Mouse (Mus musculus) liver, embryonic 14.5 days (tissue): ENCODE measurements around the gene Mical2. TPM values are rescaled to one million over a fixed set of nuclear protein-coding genes. Genes with fewer than 3 reads are reported as not detected.

Source experiments
- ATAC-seq: fragments of 200-750 bp; cut with Nextera tagmentation; 2 replicates; pipeline ENCODE4 v1.8.0; 2017; ENCODE audit warnings: moderate number of reproducible peaks, mild to moderate bottlenecking, moderate library complexity; ENCODE audit not compliant: insufficient read depth
- DNase-seq, 3 experiments: peaks; one replicate each; pipeline ENCODE4 v3.0.0-alpha.2; 2012 to 2013; ENCODE audit warnings: low read depth in 3 of 3, low spot score in 3 of 3
- H3K27ac ChIP-seq: fragments of 300-500 bp; sonication (generic); 2 replicates; pipeline ENCODE4 v1.5.1; 2014; ENCODE audit warnings: moderate library complexity, mild to moderate bottlenecking, control low read depth, inconsistent platforms
- H3K27me3 ChIP-seq: fragments of 300-500 bp; sonication (generic); 2 replicates; pipeline ENCODE4 v1.6.1; 2014; ENCODE audit warnings: mild to moderate bottlenecking, low read length, moderate library complexity; ENCODE audit not compliant: control insufficient read depth, insufficient read depth
- H3K36me3 ChIP-seq: fragments of 300-500 bp; sonication (generic); replicated peaks from 2 replicates; pipeline ENCODE4 v1.6.1; 2014; ENCODE audit warnings: low read depth; ENCODE audit not compliant: control insufficient read depth, insufficient read depth
- H3K4me1 ChIP-seq, 2 experiments: fragments of 200-500 bp in 1 of 2; fragments of 300-500 bp in 1 of 2; sonication (generic) in 1 of 2; replicated peaks; 2 replicates each; pipeline ENCODE4 v1.6.1; 2012 to 2014; ENCODE audit warnings: antibody characterized with exemption in 1 of 2, inconsistent platforms in 1 of 2, low read length in 1 of 2; ENCODE audit not compliant: control insufficient read depth in 2 of 2, insufficient read depth in 2 of 2
- H3K4me2 ChIP-seq: fragments of 300-500 bp; sonication (generic); 2 replicates; pipeline ENCODE4 v1.6.1; 2014; ENCODE audit warnings: low read depth, mild to moderate bottlenecking, control low read depth, moderate library complexity
- H3K4me3 ChIP-seq, 2 experiments: fragments of 200-500 bp in 1 of 2; fragments of 300-500 bp in 1 of 2; sonication (generic) in 1 of 2; 2 replicates each; pipeline ENCODE4 v1.5.1; 2012 to 2014; ENCODE audit warnings: low read depth in 2 of 2, low read length in 2 of 2, mild to moderate bottlenecking in 2 of 2, control low read depth in 1 of 2, inconsistent platforms in 1 of 2, moderate library complexity in 1 of 2; ENCODE audit not compliant: insufficient read depth in 1 of 2
- H3K9ac ChIP-seq: fragments of 300-500 bp; sonication (generic); replicated peaks from 2 replicates; pipeline ENCODE4 v1.6.1; 2014; ENCODE audit warnings: mild to moderate bottlenecking, control low read depth, moderate library complexity
- H3K9me3 ChIP-seq: fragments of 300-500 bp; sonication (generic); 2 replicates; pipeline ENCODE4 v1.6.1; 2016; ENCODE audit warnings: low read length, mixed read lengths; ENCODE audit not compliant: control insufficient read depth
- CTCF ChIP-seq: IDR thresholded peaks from 2 replicates; pipeline ENCODE4 v1.5.1; 2016; ENCODE audit warnings: antibody characterized with exemption, low read depth, control low read depth
- EP300 ChIP-seq: IDR thresholded peaks from 2 replicates; pipeline ENCODE4 v1.6.1; 2016; ENCODE audit warnings: antibody characterized with exemption, low read depth
- WGBS: fragments of 180-500 bp; shearing (Covaris S2); extraction: QIAGEN DNeasy Blood & Tissue Kit; methylation state at CpG from one replicate; pipeline ENCODE4 v1.1.7; 2014; ENCODE audit not compliant: insufficient replicate concordance; 5-methylcytosine and 5-hydroxymethylcytosine counted together
- polyA plus RNA-seq, 2 experiments: library from polyadenylated mRNA; depleted of rRNA in 1 of 2; stranded (reverse) in 1 of 2; unstranded in 1 of 2; fragments of >200 nt; fragmentation: Nextera tagmentation in 1 of 2; extraction: Ambion mirVana in 1 of 2; gene quantifications; 2 replicates each; pipeline versions ENCODE4 v1.2.1 to v1.2.3; 2012 to 2014

Gene Mical2
- polyA plus RNA-seq, 2 experiments = 1.2 to 1.4 TPM

DNA sequence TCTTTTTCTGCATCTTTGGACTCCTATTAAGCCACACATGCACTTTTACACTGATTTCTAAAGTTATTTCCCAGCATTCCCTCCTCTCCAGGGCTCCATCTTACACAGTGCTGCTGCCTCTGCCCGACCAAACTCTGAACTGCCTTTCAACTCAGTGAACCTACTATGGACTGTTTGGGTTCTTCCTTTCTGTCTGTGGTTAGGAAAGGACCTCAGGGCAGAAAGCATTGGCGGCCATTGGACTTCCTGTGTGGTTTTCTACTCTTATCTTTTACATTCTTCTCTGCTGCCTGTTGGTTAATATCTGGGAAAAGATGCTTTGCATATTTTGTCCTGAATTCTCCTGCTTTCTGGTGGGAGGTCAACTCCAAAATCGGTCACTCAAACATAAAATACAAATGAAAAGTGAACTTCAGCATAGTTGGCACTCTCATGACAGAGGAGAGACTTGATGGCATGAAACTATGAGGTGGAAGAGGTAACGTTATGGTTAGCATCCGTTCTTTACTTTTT lies 162.8 kb downstream of the Mical2 start:
- TF ChIP-seq EP300 (no peak), CTCF (no peak)
- DNase-seq = no peak
- no peaks in the 10 kb centered on the region for H3K36me3 ChIP-seq
- H3K4me3 ChIP-seq = no peak overlapping the region
- H3K4me2 ChIP-seq = no peak overlapping the region
- H3K9me3 ChIP-seq = no peaks in the 10 kb centered on the region
- no peak overlapping the region for H3K9ac ChIP-seq
- WGBS = 26% methylated on average over 5 of the region's 5 CpGs
- no peaks in the 10 kb centered on the region for H3K27me3 ChIP-seq
- ATAC-seq = no peak
- H3K4me1 ChIP-seq = peaks cover 0 to 8% of the 10 kb centered on the region in 2 experiments; a peak in 2 of 4 replicates
- H3K27ac ChIP-seq = no peak overlapping the region

DNA sequence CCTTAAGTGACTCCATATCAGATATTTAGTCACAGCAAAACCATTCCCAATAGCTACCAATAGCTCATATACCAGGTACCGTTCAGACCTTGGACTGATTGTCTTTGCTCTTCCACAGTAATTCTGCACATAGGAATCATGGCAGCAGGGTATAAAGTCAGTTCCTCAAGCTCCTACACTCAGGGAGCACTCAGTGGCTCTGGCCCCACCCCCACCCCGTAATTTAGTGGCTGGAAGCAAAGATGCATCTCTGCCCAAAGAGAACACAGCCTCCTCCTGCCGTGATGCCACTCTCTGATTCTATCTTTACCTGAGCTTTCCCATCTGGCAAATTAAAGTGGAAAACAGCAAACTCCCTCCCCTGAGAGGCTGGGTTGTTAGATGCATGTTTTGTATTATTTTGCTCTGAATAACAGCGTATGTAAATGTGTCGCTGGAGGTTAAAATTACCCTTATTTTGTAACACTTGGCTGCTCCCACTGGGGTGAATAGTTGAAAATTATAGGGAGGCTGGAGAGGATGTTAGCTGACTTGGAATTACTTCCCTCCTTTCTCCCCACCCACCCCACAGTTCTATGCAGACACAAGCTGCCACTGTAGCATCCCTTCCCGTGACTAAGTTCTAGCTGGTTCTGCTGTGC lies 164.1 kb downstream of the Mical2 start:
- Histone ChIP-seq H3K27ac (no peak overlapping the region), H3K4me2 (no peak overlapping the region), H3K9ac (no peak overlapping the region), H3K36me3 (no peaks in the 10 kb centered on the region), H3K9me3 (no peaks in the 10 kb centered on the region), H3K4me3 (no peak overlapping the region), H3K4me1 (peaks cover 0 to 8% of the 10 kb centered on the region in 2 experiments; a peak in 2 of 4 replicates), H3K27me3 (no peaks in the 10 kb centered on the region)
- 46% methylated on average over 6 of the region's 6 CpGs for WGBS
- no peak for TF ChIP-seq CTCF
- TF ChIP-seq EP300 = no peak
- DNase-seq (no peak), ATAC-seq (no peak)

DNA sequence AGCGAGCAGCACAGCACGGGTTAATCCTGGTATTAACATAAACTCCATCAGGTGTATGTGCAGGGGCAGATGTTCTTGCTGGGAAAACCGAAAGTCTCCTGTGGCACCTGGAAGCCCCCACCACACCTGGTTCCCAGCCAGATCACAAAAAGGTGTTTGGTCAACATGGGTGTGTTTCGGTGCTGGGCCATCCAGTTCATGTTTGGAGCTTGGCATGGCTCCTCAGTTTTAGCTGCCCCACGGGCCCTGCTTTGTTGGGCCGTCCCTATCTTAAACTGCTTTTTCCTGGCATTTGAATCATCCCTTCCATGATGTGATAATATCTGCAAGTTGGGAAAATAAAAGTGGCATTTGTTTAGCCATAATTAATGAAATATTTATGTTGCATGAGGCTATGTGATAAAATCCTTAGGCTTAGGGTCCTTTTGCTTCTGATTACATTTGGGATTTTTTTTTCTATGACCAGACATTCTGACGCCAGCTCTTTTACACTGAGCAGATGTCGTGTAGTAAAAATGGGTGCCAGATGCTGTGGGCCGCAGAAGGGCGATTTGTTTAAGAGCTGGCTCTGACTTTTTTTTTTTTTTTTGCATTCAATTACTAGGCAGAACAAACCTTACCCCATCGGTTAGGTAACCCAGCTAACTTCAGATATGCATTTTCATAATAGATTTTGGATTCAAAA lies 164.7 kb downstream of the Mical2 start:
- 40% methylated on average over 11 of the region's 11 CpGs for WGBS
- no peak for TF ChIP-seq EP300
- no peak for TF ChIP-seq CTCF
- Histone ChIP-seq H3K36me3 (no peaks in the 10 kb centered on the region), H3K27me3 (no peaks in the 10 kb centered on the region), H3K4me3 (no peak overlapping the region), H3K4me1 (peaks cover 0 to 8% of the 10 kb centered on the region in 2 experiments; a peak in 2 of 4 replicates), H3K9ac (no peak overlapping the region), H3K9me3 (no peaks in the 10 kb centered on the region), H3K27ac (no peak overlapping the region), H3K4me2 (no peak overlapping the region)
- ATAC-seq = no peak
- DNase-seq = no peak

DNA sequence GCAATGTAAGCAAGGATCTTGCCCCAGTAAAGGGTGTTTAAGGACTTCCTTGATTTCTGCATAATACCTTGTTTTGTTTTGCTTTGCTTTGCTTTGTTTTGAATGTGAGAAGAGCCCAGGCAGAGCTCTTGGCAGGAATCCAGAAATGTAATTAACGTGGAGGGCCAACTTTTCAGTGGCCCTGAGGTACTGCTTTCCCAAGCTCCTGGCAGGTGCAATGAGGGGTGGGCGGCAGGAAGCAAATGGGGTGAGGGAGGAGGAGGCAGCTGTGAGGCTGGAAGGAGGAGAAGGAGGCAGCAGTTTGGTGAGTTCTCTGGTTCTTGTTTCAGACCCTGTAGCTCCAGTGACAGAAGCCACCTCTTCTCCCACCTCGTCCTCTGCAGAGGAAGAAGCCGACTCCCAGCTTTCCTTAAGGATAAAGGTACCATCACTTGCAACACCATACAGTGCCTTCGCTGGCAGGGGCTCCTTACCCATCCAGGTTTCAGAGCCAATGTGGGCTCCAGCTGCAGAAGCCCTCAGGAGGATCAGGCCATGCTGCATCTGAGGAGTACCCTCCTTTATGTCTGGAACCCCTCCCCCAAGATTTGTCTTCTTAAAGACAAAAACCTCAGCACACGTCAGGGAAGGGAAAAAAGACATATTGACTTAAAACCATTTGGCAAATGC lies 165.4 kb downstream of the Mical2 start:
- H3K27ac ChIP-seq = no peak overlapping the region
- WGBS = 32% methylated on average over 6 of the region's 6 CpGs

DNA sequence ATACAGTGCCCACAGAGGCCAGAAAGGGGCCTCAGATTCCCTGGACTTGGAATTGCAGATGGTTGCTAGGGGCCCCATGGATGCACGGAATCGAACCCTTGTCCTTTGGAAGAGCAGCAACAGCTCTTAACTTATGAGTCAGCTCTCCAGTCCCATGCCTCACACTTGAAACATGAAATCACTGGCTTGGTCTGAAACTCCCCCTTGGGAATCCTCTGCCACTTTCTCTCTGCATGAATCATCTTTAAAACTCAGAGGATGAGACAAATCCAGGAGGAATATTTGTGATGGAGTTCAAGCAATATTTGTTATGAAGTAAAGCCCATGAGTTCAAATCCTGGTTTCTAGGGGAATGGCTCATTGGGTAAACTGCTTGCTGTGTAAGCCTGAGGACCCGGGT lies 172.1 kb downstream of the Mical2 start:
- Histone ChIP-seq H3K27ac (no peak overlapping the region), H3K4me2 (no peak overlapping the region), H3K36me3 (no peaks in the 10 kb centered on the region), H3K27me3 (no peaks in the 10 kb centered on the region), H3K9me3 (no peaks in the 10 kb centered on the region), H3K9ac (no peak overlapping the region), H3K4me3 (no peak overlapping the region), H3K4me1 (no peaks in the 10 kb centered on the region)
- ATAC-seq (no peak), DNase-seq (no peak)
- WGBS = 66% methylated on average over 3 of the region's 3 CpGs
- TF ChIP-seq CTCF (no peak), EP300 (no peak)

More for the DNA sequence above, 165.4 kb downstream of the Mical2 start:
- Histone ChIP-seq H3K4me1 (peaks cover 0 to 8% of the 10 kb centered on the region in 2 experiments; a peak in 2 of 4 replicates), H3K9me3 (no peaks in the 10 kb centered on the region), H3K27me3 (no peaks in the 10 kb centered on the region), H3K36me3 (no peaks in the 10 kb centered on the region), H3K4me3 (no peak overlapping the region), H3K4me2 (no peak overlapping the region), H3K9ac (no peak overlapping the region)
- TF ChIP-seq EP300 (no peak), CTCF (no peak)
- ATAC-seq = no peak
- DNase-seq = no peak
